Mouse (Mus musculus) G1E (cell line): ENCODE data around the gene Ranbp10.
A peak's percentile ranks its signal among the peaks of the same experiment; 100 is the strongest.

Experiments
- CTCF ChIP-seq: IDR thresholded peaks from 2 replicates; pipeline ENCODE4 v1.5.1; 2012; ENCODE audit warnings: low read depth, low read length, inconsistent platforms, mixed read lengths
- POLR2AphosphoS5 ChIP-seq: IDR thresholded peaks from 2 replicates; pipeline ENCODE4 v1.6.1; 2012; ENCODE audit warnings: low read depth, low read length, inconsistent platforms; ENCODE audit not compliant: insufficient replicate concordance

DNA sequence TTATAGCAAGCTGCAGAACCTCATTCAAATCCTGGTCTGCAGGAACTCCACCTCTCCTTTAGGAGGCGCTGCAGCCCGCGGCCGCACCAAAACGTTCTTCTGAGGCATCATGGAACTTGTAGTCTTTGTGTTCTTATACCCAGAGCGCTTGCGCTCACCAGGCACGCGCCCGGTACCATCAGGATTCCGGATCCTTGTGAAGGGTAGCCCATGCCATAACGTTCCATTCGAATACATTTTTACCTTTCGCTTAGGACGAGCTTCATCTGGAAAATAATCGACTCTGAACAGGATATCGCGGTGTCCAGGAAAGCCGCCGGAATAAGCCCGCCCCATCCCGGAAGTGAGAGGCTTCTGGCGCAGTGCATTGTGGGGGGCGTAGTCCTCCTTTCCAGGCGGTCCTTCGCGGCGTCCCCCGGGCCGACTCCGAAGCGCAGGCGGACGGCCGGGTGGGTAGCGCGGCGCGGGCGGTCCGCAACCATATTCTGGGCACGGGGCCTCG, 27.6 kb upstream of the Ranbp10 start, which contains the start of gene Thap11:
- TF ChIP-seq CTCF (peak; percentile 80), POLR2AphosphoS5 (no peak)
